9 mouse cellular contexts compared by ENCODE assay signal in genomic region chr2:59258821-59259231, GRCm38 (mm10).
A peak's percentile ranks its signal among the peaks of the same experiment; 100 is the strongest.
DNase-seq lines count a peak whose midpoint lies in the region; ATAC-seq lines count a peak whose summit lies in the region.
"Had no signal": no experiment of that assay in that cellular context is flagged by ENCODE, and none has a peak within 500 bp of the region (broad histone marks: within the 10 kb centered on the region; RNA-seq: fewer than 3 reads in every experiment).

No protein-coding gene starts in this region.

- H3K4me3 ChIP-seq in kidney, embryonic 15.5 days (replicated peaks), result no peak overlapping the region
- no peak overlapping the region for H3K4me3 ChIP-seq in heart, embryonic 10.5 days
- H3K4me3 ChIP-seq: heart, adult 2 months had no signal

- no peak overlapping the region for H3K4me2 ChIP-seq in kidney, embryonic 15.5 days

- H3K27ac ChIP-seq in kidney, embryonic 15.5 days, result peak overlapping the region; percentile 18; the same call in 1 of the 2 replicates
- no peak overlapping the region for H3K27ac ChIP-seq in heart, embryonic 10.5 days
- H3K27ac ChIP-seq: heart, adult 2 months had no signal

- peak; percentile 27; the same call in 1 of the 2 replicates for ATAC-seq in cerebellum, adult (ENCODE audit: insufficient number of reproducible peaks, low FRiP score, low TSS enrichment)
- ATAC-seq in kidney, embryonic 15.5 days (replicated peaks; ENCODE audit: low FRiP score), result 0 out of 2 replicates have a peak, but pooled peaks have one; percentile 29

- H3K36me3 ChIP-seq in kidney, embryonic 15.5 days, result no peaks in the 10 kb centered on the region
- H3K36me3 ChIP-seq in heart, embryonic 10.5 days, result 0 out of 2 replicates have a peak, but pooled peaks cover 4% of the 10 kb centered on the region

- 63% methylated on average over 6 of the region's 6 CpGs for WGBS in kidney, embryonic 15.5 days
- 73% methylated on average over 6 of the region's 6 CpGs for WGBS in heart, embryonic 10.5 days

- no peaks in the 10 kb centered on the region for H3K9me3 ChIP-seq in kidney, embryonic 15.5 days (replicated peaks)
- H3K9me3 ChIP-seq in heart, embryonic 10.5 days, result no peaks in the 10 kb centered on the region

- intact Hi-C loops in left cerebral cortex, postnatal 25 days (cut with DNase I), result loop anchor here (1.0 kb wide), 1 partner anchor 27 kb away; no protein-coding TSS in a partner anchor

- no peaks in the 10 kb centered on the region for H3K27me3 ChIP-seq in kidney, embryonic 15.5 days
- no peaks in the 10 kb centered on the region for H3K27me3 ChIP-seq in heart, embryonic 10.5 days (ENCODE audit: insufficient read depth, poor library complexity, severe bottlenecking)

- no peak overlapping the region for H3K9ac ChIP-seq in kidney, embryonic 15.5 days

- no peak for DNase-seq in cerebellum, postnatal 36 days
- no peak for DNase-seq in kidney, adult 11 months
- DNase-seq in brain, adult 2 months (ENCODE audit: low read depth, low spot score), result peak; percentile 88
- peak; percentile 49 to 92 for DNase-seq in left cerebral cortex, postnatal 25 days (ENCODE audit: low spot score in 2 of 2)
- DNase-seq in heart, embryonic 10.5 days (ENCODE audit: low spot score), result no peak
- no peak for DNase-seq in heart, adult 18-20 months
- DNase-seq: heart, adult 2 months had no signal

- H3K4me1 ChIP-seq in kidney, embryonic 15.5 days, result peaks cover 14% of the 10 kb centered on the region
- no peaks in the 10 kb centered on the region for H3K4me1 ChIP-seq in heart, embryonic 10.5 days

Comparison
In these comparisons a context has a peak if more than half of its experiments do, and no peak if none do; other contexts are left out.
1. DNase-seq: peak in brain, adult 2 months (single experiment) and left cerebral cortex, postnatal 25 days (2 of 2); none in cerebellum, postnatal 36 days (0 of 2), kidney, adult 11 months (single experiment), heart, embryonic 10.5 days (single experiment) and heart, adult 18-20 months (0 of 2).